Mouse (Mus musculus): ENCODE measurements around the gene Efemp2.

GRCm38 (mm10) chr19:5512091-5513004, 38.6 kb downstream of the Efemp2 start:
- TF ChIP-seq CTCF (IDR thresholded peaks at IDR 0.05; ENCODE audit: control insufficient read depth, insufficient read depth, insufficient read length) (no peak), FOSL1 (IDR thresholded peaks at IDR 0.05; ENCODE audit: insufficient read depth, low read length, poor library complexity, severe bottlenecking) (no peak), CEBPB (IDR thresholded peaks at IDR 0.05; ENCODE audit: low read depth) (no peak), MYOG (IDR thresholded peaks at IDR 0.05; ENCODE audit: control insufficient read depth, extremely low read depth, insufficient read length) (no peak), MAX (IDR thresholded peaks at IDR 0.05) (no peak)

Measured in C2C12 (cell line).